Mouse (Mus musculus) embryo, embryonic 10 days (tissue): ENCODE data around the gene Fto.

ENCODE experiments used
- DNase-seq: peaks from one replicate; pipeline ENCODE4 v3.0.0-alpha.2; 2015; ENCODE audit warnings: low spot score

The Fto gene

DNA sequence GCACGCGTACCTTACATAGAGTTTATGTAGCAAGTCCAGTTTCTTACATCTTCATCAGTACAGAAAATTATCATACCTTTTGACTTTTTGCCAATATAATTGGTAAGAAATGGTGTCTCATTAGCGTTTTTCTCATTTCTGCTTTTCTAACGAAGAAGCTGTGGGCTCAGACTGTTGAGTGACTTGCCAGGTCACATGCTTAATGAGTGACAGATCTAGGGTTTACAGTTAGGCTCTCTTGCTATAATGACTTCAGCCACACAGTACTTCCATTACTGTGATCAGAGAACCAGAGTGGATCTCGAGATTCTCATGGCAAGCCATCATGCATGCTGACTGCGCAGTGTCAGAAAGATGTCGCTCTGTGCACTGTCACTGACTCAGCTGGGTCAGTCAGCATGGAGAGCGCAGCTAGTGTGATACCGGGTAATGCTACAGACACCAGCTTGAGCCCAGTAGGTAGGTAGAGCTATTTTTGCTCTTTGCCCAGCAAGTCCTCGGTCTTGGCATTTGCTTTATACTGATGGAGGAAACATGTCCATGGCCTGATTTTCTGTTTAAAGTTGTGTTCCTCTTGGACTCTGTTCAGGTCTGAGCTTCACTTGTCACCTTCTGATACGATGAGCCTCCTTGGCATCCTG lies 188.8 kb downstream of the Fto start:
- DNase-seq = no peak

GRCm38 (mm10) chr8:91502791-91503190 lies 189.5 kb downstream of the Fto start:
- DNase-seq = no peak

DNA sequence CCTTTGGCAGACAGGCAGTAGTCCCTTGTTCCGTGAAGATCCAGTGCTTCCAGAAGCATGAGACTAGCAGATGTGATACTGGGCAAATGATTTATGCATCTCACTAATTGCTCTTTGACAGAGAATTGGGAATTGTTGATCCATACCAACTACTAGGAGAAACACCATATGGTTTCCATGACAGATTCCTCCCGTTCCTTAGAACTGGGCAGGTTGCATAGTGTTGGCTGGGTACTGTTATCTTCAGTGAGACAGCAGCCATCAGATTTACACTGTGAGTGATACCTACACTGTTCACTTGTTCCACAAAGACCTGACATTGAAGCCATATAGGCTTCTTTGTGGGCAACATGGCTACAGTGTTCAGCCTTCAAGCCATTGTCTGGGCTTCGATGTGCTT lies 191.0 kb downstream of the Fto start:
- no peak for DNase-seq

GRCm38 (mm10) chr8:91504891-91505290 lies 191.6 kb downstream of the Fto start:
- no peak for DNase-seq

GRCm38 (mm10) chr8:91505411-91505954 lies 192.2 kb downstream of the Fto start:
- DNase-seq = no peak

DNA sequence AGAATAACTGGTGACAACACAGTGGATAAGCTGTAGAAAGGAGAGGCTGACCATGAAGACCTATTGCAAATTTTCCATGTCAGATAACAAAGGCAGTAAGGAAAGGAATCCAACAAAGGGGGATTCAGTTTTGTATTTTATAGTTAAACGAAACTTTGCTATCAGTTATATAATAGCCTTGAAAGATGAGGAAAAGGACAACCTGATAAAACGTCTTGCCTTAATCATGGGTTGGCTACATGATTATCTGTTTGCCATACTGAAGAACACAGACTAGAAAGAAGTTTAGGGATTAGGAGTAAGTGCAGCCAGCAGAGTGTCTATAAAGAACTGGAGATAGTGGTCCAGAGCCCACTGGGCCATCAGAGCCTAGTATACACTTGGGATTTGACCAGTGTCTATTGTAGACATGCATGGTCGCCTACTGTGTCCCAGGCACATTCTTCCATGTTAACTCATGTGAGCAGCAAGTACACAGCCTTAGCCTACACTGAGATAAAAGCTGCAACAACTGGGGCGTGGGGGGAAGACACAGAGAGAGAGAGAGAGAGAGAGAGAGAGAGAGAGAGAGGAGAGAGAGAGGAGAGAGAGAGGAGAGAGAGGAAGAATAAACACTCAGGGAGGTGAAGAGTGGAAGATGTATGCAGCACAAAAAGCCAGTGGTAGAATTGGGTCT lies 192.8 kb downstream of the Fto start:
- DNase-seq = no peak

DNA sequence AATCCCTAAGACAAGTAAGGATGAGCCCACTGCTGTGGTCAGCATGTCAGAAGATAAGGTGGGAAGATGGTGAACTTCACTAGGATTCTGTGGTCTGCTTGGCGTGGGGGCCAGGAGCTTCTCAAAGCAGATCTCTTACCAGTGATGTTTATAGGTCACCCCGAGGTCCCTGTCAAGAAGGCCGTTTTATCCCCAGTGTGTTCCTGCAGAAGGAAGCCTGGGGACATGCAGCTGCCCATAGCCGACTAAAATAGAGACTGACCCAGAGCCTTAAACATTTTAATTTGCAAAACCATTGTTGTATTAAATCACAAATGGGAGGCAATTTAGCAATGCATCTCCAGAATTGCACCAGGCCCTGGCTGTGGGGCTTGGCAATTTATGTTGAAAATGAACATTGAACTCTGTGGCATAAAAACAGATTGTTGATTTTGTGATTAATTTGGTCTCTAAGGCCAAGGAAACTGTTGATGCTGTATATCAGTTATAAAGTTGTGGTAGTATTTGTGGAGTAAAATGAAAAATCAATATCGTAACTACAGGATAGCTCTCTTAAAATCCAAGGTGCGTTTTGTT lies 193.4 kb downstream of the Fto start:
- DNase-seq = no peak

DNA sequence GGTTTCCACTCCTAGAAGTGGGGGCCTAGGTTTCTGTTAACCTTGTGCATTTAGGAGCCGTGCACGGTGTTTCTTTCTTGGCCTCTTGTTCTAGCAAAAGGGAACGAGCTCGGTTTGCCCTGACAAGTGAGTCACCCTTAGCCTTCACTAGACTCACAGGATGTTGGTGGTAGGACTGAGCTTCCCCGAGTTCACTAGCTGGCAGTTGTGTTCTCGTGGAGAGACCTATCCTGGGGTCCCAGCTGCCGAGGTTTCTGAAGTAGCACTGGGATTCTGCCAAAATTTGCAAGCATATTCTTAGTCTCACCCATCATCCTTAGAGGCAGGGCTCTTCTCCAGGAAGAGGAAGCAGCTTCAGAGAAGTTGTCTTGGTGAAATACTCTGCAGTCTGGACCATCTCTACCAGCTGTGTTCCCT lies 194.4 kb downstream of the Fto start:
- no peak for DNase-seq

- peak; percentile 48 for DNase-seq
Observed at GRCm38 (mm10) chr8:91508284-91508683, 195.0 kb downstream of the Fto start.

- DNase-seq = peak; percentile 72
Observed at GRCm38 (mm10) chr8:91509206-91509899, 196.0 kb downstream of the Fto start.

GRCm38 (mm10) chr8:91509900-91510260 lies 196.6 kb downstream of the Fto start:
- no peak for DNase-seq

- no peak for DNase-seq
Observed at GRCm38 (mm10) chr8:91510716-91511115, 197.4 kb downstream of the Fto start.

DNA sequence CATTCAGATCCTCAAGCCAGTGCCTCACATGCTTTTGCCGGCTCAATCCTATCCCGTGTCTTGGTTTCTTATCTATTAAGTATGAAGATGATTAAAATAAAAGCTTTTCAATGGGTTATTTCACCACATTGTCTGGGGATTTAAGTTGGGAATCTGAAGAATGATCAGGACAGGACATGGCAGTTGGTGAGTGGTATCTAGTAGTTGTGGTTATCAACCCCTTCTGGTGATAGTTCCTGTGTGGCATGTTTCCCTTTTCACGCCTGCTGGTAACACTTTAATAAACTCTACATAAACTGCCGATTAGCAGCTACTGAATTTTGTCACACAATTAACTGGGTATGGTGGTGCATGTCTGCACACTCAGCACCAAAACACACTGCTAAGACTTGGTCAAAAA lies 198.6 kb downstream of the Fto start:
- no peak for DNase-seq

DNA sequence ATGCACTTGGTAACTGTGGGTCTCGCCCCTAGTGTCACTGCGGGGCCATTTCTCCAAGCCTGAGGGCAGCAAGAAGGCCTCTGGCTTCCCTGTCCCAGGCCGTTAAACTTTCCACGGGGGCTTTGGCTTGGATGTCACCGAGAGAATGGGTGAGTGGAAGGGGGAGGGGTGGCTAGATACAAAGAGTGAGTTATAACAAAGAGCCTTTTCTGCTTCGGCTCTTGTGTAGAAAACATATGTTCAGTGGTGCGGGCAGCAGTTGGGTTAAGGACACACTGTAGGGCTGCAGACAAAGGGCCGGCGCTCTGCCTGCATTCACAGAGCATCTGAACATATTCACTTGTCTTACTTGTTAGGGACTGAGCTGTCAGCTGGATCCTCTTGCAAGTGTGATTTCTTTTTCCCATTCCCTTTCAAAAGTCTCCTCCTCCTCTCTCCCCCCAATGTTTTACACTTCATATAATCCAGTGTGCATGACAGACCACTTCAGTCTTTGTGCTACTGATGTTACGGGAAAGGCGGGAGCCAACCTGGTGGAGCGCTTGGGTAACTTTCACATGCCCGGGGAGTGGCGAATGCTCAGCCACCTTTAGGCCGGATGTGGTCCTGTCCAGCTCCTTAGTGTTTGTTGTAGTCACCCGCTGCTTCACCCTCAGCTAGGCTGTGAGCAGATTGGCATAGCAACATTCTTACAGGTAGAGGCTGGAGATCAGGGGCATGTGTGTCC lies 201.6 kb downstream of the Fto start:
- DNase-seq = peak; percentile 78

DNA sequence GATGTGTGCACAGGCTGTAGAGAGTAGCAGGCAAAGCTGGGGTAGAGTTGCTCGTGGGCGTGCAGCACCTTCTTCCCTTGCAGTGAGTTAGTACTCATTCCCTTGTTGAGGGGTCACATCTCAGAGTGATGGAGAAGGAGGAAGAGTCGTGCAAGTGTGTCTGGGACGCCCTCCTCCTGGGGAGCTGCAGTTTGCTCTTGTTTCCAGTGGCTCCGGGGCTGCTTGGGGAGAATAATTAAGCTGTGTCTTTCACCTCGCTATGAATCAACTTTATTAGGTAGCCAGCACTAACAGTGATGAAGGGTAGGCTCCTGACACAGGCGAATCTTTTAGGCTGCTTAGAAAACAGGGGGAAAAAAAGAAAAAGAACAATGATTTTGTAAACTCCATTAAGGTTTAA lies 203.1 kb downstream of the Fto start:
- DNase-seq = peak; percentile 40

DNA sequence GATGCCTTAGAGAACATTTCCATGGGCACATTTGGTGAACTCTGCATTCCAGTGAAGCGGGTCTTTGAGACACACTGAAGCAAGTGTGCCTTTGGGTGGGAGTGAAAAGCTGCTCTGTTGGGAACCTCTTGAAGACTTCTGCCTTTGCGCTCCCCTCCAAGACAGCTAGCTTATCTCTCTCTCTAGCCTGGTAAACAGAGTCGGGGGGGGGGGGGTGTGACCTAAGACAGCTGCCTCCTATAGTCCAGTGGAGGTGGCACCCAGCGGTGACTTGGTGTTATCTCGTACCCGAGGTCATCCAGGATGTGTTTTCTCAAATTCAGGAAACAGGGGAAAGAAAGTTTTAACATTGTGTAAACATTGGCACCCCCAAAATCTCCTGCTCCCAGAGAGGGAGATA lies 204.8 kb downstream of the Fto start:
- DNase-seq = no peak

GRCm38 (mm10) chr8:91522201-91522600 lies 208.9 kb downstream of the Fto start:
- DNase-seq = no peak

GRCm38 (mm10) chr8:91524056-91524864 lies 210.9 kb downstream of the Fto start:
- DNase-seq = peak; percentile 50

- no peak for DNase-seq
Observed at GRCm38 (mm10) chr8:91524865-91525250, 211.5 kb downstream of the Fto start.

DNA sequence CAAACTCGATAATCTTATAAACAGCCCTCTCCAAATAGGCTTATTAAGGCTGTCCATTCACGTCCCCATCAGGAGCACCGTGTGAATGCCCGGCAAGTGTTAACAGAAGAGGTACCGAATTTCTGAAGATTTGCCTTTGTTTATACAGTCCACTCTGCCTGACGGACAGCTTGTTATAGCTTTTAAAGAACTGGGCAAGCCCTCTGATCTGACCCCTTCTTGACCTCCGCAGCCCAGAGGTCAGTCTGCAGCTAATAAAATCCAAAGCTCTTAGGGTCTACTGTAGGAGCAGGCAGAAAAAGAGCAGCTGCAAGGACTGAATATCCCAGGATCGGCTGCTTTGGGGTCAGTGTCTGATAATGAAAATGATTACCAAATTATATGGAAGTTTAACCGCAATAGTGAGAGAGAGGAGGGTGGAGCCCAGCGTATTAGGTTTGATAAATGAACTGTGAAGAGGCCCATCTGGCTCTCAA lies 212.1 kb downstream of the Fto start:
- peak; percentile 90 for DNase-seq

DNA sequence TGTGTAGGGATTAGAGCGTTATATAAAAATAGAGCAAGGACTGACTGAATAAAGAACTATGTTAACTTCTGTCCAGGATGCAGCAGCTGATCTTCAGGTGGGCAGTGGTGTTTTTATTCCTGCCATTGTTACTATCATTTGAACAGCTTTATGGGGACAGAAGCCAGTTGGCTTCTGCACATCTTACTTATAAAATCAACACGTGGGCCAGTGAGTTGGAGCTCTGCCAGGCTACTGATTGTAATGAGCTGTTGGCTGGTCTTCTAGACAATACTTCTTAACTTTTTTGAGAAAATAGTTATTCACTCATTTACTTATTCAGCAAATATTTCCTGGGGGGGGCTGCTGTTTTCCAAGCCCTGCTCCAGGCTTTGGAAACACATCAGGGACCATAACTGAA lies 215.6 kb downstream of the Fto start:
- no peak for DNase-seq
